Mouse (Mus musculus) lung, postnatal 25 days (tissue): ENCODE results near the gene Sh2d5.

Experiments
- DNase-seq: peaks from one replicate; pipeline ENCODE4 v3.0.0; 2022; ENCODE audit warnings: low spot score

Gene Sh2d5

DNA sequence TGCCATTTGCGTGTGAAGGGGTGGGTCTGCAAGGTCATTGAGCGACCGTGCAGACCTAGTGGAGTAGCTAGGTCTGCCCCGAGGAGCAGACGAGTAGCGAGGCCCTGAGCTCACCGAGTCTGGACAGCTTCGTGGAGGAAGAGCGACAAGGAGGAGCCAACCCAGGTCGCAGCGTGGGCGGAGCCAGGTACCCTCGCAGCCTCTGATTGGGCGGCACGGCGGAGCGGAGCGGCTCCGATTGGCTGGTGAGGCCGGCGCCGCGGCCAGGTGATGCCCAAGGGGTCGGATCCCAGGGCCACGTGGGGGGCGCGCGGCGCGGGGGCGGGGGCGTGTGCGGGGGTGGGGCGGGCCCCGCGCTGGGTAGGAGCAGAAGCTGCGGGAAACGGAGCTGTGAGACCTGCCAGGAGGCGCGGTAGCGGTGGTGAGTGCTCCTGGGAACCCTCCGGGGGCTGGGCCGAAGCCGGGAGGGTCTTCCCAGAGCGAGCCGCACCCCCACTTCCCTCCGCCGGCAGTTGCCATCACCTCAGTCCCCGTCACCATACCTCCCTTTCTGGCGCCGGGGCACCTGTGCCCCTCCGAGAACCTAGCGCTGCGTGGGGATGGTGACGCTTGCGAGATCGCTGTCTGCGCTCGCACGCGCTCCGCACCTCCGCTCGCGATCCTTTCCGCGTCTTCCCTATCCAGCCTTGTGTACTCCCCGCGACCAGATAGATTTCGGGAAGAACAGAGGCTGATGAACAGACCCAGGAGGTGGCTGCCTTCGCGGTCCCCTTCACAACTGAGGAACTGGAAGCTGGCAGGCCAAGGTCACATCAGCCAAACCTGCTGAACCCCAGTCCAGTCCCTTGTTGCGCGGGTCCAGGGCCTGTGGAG lies at the start of gene Sh2d5, which contains the start of gene Kif17:
Gene Sh2d5, plus strand, starts transcription at position 316 of the 873 bp plus-strand sequence.
Gene Kif17, plus strand, starts transcription at position 348 of the 873 bp plus-strand sequence.
- DNase-seq: peak; percentile 71

DNA sequence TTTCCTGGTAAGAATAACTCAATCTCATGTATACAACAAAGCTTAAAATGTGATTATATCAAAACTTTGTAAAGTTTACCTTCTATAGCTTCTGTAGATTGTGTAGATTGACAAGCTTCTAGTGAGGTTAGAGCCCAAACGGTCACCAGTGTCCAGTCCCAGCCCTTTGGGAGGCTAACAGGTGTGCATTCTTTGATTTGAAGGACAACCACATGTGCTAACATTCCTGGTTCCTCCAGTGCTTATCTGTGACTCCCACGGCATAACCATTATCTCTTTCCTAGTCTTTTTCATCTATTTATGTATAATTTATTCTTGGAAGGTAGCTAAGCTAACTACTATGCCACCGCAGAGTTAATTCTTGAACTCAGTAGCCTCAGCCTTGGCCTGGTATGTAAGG lies 49.4 kb upstream of the Sh2d5 start:
- DNase-seq: no peak

DNA sequence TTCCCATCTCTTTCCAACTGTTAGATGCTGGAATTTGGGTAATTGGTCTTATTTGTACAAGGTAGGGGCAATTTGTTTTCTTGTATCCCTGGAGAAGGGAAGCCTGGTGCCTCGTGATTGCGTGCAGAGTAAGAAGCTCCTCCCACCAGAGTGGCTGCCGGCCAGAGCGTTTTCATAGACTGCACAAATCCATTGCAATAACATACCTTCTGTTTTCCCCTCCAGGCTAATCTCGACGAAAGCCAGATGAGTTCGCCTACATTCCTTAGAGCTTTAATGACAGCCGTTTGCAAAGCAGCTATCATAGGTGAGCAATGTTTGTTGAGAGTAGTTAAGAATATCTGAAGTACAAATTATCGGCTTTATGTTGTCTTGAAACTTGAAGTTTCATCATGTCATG lies 48.5 kb upstream of the Sh2d5 start:
- no peak for DNase-seq

DNA sequence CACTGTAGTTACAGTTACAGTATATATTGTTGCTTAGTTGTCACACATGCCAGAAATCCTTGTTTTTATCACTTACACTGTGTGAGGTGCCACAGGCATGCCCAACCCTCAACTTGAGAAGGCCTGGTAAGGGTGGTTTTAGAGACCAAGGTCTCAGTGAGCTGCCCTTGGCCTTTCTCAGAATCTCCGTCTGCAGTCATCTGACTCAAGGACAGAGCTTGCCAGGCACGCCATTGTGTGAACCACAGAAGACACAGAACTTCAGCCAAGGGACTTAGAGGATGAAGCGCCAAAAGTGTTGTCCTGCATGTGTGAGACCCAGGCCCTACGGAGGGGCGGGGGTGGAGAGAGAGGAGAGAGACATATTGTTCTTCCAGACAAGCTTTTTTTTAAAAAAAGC lies 40.1 kb upstream of the Sh2d5 start:
- DNase-seq: no peak

DNA sequence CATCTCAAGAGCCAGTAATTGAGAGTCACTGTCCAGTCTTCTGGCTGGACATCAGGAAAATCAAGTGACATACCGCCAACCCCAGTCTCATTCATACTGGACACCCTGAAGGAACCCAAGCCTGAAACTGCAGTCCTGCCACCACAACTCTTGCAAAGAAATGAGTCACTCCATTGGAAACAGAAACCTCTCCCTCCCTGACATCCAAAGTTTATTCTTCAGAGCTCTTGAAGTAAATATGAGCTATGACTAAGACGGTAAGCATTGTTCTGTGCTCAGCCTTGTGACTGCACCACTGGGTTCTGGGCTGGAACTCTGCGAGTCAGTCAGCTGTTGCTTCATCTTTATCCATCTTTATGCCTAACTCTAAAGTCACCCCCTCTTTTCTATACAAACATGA lies 36.3 kb upstream of the Sh2d5 start:
- DNase-seq: peak; percentile 62

DNA sequence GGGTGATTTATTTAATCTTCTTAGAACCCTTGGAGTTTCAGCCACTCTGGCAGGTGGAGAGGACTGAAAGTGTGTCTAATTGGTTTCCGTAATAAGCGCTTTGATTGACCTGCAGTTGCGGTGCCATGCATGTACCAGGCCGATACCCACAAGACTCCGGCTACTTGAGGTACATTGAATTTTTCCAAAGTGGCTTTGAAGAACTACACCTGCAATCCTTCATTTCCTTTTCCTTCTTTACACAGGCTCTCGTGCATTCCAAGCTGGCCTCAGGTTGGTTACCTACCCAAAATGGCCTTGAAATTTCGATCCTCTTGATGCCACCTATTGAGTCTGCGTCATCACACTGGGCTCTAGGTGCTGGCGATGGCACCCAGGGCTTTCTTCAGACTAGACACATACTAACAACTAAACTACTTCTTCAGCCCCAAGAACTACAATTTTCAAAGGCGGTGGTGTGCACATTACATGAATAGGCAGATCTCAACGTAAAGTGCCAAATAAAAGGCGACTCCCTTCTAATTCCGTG lies 34.5 kb upstream of the Sh2d5 start:
- DNase-seq: peak; percentile 62

DNA sequence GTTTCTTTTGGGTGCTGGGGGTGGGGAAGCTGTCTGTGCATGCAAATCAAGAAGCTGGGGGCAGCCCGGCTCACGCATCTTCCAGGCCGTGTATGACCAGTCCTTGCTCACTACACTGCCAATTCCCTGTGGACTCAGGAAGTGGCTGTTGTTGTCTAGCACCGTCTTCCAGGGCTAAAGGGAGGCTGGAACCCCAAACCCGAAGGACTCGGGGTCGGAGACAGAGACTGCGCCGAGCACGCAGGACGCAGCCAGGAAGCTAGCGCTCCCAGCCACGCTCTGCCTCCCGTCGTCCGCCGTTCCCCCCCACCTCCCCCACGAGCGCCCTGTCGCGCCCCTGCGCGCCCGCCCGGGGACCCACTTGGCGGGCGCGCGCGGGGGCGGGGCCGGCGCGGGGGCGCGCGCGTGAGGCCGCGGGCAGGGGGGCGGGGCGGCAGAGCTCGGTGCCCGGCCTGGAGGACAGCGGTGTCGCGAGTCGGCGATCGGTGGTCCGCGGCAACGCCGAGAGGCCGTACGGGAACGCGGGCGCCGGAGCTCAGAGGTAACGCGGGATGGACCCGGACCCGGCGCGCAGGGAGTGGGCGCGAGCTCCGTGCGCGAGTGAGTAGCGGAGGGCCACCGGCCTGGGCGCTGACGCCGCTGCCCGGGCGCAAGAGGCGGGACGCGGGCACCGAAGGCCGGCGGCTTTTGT lies 33.9 kb upstream of the Sh2d5 start, which contains the start of gene Hp1bp3:
Gene Hp1bp3, plus strand, starts transcription at position 97 of the 691 bp plus-strand sequence.
- peak; percentile 57 for DNase-seq

DNA sequence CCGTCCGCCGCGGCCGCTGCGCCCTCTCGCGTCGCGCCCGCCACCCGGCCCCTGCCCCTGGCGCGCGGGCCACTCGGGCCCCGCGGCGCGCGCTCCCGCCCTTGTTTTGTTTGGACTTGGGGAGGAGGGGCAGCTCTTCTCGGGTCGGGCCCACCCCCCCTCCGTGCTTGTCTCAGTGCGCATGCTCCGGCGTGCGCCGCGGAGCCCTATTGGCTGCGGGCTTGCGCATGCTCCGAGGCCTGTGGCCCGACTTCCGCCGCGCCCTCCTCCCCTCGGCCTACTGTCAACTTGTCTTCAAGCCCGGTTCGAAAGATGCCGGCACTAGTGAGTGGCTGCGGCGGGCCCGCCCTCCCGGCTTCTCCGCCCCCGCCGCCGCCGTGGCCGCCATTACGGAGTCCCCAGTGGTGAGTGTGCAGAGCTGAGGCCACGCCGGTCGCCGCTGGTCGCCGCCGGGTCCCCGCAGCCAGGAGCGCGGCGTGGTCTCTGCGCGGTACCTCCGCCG lies 33.3 kb upstream of the Sh2d5 start:
- DNase-seq: peak; percentile 98

DNA sequence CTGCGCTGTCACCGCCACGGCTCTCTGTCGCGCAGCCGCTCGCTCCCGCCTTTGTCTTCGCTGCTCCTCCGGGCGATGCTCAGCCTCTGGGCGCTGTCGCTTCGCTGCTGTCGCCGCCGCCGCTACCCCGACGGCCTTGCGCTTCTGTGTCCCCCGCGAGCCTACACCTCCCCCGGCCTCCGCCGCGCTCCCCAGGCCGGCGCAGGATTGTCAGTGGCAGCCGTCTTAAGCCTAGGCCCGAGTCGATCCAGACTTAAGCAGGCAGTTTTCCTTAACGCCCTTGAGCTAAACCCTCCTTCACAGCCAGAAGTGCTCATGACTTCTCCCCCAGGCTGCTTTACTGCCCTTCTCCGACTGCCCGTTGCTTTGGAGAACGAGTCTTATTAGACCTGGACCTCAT lies 32.8 kb upstream of the Sh2d5 start:
- no peak for DNase-seq

DNA sequence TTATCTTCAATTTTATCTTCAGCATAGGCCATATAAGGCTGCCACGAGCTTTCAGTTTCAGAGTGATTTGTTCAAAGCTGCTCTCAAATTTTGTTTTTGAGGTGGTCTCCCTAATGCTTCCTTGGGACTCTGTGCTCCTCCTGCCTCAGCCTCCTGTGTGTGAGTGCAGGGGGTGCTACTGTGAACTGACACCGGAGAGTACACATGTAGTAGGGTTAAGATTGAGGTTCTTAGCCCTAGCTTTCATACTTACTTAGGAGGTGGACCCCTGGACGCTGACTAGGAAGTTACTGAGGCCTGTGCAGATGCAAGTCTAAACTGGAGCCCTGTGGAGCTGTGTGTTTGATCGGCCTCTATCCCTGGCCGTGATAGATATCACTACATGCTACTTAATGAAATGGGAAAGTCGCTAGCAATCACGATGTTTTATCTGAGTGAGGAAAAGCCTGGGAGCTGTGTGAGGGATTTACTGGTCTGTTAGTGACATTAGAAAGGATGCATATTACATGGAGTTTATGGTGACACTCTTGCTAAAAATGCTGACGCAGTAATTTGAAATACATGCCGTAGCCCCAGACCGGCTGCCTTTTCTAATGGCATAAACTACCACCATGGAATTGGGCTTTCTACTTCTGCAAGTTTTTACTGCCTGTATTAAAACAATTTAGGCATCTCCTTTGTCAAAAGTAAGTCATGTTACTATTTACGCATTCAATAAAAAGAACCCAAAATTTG lies 32.1 kb upstream of the Sh2d5 start:
- no peak for DNase-seq

DNA sequence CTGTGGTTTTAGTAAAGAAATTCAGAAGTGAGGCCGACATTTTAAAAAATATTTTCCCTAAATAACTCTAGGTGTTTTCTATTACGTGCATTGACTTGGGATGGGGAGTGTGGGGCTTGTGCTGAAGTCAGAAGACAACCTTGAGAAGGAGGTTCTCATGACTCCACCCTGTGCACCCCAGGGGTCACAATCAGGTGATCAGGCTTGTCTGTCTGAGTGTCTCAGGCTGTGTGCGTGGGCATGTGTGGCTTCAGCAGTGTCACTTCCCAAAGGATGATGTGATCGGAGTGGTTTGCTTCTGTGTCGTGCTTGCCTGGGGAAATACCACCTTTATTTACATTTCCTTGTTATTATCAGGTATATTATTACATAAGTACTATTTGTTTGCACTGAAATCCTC lies 30.9 kb upstream of the Sh2d5 start:
- DNase-seq: no peak

DNA sequence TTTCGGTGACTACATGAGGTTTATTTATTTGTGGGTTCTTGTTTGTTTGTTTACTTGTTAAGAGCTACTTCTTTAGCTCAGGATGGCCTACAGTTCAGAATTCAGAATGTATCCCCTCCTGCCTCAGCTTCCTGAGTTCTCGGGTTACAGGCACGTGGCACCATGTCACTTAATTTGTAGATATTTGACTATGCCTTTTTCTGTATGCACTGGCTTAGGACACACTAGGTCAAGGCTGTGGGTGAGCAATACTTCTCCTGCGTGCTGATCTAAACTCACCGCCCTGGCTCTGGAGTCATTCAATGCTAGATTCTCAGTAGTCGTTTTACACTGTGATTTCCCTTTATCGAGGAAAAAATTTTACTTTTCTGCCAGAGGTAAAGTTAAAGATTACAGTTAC lies 29.4 kb upstream of the Sh2d5 start:
- DNase-seq: no peak

DNA sequence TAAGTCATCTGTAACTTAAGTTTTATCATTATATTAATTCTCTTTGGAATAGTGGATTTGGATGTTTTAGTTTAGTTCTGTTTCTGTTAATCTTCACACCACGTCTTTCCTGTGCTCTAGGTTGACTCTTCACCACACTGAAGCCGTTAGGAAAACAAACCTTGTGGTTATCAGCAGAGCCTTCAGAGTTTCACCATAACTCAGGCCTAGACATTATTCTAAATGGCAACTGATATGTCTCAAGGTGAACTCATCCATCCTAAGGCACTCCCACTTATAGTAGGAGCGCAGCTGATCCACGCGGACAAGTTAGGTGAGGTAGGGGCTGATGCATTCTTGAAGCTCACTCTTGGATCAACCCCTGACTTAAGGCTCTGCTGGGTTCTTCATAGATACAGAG lies 28.8 kb upstream of the Sh2d5 start:
- no peak for DNase-seq

DNA sequence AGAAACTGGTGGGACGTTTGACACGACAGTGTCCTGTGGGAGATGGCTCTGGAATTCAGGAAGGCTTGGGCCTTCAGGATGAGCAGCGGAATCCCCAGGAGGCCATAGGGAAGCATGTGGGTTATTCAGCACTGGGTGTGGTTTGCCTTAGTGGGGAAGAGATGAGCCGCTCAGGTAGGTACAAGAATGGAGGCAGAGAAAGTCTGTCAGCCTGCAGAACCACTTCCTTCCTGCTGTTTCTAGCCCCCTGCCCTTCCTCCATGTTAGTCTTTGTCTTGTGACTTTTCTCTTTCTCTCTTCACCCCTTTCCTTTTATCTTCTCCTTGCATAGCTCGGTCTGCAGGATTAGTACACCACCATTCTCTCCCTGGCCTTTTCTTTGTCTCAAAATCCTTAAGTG lies 27.8 kb upstream of the Sh2d5 start:
- no peak for DNase-seq

DNA sequence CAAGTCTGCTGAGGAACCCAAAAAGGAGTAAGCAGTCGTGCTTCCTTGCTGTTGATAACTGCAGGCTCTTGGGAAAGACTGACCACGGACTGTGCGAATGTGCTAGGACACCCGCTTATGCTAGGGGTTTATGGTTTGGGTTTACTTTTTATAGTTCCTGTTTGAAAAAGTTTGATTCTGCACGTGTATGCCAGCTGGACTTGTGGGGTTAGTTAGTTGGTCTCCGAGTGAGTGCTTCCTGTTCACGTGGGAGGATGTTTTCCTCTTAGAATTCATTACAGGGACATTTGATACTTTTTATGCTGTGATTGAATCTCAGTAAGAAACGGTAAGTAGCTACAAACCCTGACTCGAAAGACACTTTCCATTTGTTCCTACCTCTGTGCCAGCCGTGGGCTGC lies 26.6 kb upstream of the Sh2d5 start:
- no peak for DNase-seq

DNA sequence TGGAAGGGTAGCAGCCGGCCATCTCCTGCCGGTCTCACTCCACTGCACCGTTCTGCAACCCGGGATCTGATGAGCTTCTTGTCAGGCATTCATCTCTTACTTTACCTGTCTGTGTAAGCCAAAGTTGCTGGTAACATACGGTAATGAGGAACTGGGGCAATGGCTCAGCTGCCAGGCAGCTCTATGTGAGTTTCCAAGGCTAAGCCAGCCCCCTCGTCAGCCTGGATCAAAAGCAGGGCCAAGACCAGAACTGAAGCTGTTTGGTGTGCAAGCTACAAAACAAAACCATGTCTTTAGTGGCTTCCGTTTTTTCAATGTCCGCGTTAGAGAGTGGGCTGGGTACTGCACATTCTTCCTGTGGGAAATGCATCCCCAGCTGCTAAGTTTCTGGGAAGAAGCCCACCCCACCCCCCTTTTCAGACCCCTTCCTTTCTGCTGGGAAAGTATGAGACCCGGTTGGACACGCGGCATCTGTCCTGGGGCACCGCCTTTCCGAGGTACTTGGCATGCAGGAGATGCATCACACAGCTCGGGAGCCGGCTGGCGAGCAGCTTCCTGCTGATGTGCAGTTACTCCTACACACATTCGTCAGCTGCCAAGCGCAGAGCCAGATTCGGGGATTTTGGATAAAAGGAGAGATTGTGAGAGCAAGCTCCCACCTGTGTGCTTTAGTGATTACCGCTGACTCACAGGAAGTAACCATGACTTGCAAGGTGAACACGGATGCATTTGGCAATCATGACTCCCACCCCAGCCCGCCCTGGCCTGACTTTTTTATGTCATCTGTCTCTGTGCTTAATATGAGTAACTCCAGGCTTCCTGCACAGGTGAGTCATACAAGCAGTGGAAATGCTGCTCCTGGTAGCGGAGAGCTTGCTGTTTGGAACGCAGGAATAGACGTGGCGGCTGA lies 3.2 kb upstream of the Sh2d5 start:
- no peak for DNase-seq

DNA sequence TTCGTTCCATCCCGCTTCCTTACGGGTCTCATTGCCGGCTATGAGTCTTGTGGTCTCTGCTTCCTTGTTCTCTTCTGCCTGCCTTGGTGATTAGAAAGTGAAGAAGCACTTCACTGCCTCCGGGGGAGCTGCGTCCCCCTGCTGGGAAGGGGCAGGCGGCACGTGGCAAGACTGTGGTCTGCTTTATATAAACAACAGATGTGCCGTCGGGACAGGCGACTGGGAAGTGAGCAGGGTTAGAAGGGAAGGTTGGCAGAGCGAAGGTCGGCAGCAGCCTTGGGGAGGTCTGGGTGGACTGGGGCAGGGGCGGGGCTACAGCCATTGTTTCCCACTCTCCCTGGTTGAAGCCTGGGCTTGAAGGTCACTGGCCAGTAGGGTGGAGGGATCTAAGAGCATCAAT lies 1.6 kb downstream of the Sh2d5 start:
- no peak for DNase-seq

DNA sequence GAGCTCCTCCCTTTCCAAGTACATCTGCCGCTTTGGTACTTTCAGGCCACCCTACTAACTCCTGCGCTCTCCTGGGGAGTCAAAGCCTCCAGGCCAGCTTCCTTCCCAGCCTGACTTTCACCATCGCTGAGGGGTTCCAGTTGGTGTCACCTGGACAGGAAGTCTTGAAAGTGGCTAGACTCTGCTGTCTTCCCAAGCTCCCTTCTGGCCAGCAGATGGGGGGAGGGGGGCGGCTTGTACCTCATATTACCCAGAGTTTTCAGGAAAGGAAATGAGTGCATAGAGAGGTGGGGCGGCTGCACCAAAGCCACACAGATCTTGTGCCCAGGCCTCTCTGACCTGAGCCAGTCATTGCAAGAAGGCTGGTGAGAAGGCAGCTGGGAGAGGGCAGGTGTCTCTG lies 2.0 kb downstream of the Sh2d5 start:
- no peak for DNase-seq

DNA sequence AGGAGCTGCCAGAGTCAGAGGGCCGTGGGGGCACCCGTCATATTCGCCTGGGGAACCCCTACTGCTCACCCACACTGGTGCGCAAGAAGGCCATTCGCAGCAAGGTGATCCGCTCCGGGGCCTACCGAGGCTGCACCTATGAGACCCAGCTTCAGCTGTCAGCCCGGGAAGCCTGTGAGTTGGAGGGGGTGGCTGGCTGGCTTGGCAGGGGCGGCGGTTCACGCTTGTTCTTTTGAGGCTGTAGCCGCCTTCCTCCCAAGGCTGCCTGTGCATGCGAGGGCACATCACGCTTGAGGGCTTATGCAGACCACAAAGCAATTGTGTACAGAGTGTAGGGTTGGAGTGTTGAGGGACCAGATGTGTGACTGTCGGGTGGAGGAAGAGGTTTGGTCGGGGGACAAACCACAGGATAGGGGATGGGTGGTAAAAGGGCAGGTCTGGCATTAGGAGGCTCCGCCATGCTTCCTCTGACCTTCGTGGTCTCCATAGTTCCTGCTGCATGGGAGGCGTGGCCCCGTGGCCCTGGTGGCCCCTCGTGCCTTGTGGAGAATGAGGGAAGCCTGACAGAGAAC lies 7.0 kb downstream of the Sh2d5 start:
- DNase-seq: no peak

DNA sequence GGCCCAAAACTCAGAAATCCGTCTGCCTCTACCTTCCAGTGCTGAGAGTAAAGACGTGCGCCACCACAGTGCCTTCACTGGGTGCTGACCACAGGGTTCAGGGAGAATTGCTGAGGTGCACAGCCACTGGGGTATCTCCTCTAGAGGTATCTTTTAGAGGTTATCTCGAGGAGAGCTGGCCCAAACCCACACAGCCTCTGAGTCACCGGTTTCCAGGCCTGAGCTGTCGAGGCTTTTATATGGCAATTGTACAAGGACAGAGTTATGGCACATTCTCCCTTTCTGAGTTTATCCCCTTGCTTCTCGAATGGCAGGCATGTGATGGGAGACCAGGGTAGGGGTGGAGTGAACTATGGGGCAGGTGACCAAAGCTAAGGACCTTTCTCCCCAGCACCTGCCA lies 8.5 kb downstream of the Sh2d5 start:
- DNase-seq: no peak

DNA sequence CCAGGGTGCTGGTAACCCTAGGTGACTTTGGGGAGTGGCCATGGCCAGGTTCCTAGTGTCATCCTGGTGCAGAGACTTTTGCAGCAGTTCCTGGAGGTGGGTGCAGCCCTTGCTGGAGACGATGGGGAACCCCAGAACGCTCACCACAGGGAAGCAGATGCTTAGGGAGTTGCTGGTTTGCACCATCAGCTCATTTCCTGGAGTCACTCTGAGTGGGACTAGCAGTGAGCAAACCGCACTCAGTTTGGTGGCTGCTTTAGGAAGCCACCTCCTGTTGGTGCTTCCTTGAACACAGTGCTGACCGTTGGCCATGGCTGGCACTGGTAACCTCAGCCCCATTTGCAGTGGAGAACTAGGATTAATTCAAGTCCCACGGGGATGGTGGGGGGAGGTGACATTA lies 9.3 kb downstream of the Sh2d5 start:
- no peak for DNase-seq
